Mouse (Mus musculus) B cell, adult 2 months (primary cell): ENCODE measurements at regions not wholly inside any gene's neighbourhood (a gene's known extent, or its start where the extent isn't known, plus 50 kb on each side); places are given as distances from the start of the nearest gene placed in this dataset.
"Not testable (repeated sequence)": the region's sequence is repeated elsewhere in the genome, so short reads cannot be mapped to it uniquely, and the experiment has no call there.

Experiments
- DNase-seq, 2 experiments: peaks; one replicate each; pipeline ENCODE4 v3.0.0; 2022

DNA sequence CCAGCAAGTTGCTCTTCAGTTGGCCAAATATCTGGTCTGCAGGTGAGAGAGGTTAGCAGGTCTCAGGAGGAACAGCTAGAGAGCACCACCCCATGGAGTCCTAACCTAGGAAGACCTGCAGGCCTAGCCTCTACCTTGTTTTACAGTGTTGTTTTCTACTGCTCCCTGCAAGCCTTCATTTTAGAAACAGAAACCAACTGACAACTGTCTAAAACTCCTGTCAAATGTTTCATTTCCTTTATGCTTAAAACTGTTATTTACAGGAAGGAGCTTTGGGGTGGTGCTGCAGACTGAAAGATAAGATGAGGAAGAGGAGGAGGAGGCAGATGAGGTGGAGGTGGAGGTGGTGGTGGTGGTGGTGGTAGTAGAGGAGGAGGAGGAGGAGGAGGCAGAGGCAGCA is 96.6 kb upstream of the Selenop start:
- DNase-seq = no peak

DNA sequence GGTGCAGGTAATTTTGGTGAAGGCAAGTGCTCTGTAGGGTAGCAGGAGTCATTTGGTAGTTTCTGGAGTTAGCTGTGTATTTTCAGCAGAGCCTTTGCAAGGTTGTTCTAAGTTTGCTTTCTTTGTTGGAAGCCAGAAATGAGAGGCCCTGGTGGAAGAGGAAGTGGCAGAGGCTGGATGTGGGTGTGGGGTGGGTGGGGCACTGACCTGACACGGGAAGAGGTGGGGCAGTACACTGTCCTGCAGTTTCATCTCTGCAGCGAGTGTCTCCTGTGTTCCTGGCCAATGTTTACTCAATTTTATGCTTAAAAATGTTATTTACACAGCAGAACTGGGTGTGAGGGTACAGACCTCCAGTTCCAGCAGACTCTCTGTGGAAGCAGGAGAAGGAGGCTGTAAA is 94.3 kb upstream of the Selenop start:
- DNase-seq = no peak

DNA sequence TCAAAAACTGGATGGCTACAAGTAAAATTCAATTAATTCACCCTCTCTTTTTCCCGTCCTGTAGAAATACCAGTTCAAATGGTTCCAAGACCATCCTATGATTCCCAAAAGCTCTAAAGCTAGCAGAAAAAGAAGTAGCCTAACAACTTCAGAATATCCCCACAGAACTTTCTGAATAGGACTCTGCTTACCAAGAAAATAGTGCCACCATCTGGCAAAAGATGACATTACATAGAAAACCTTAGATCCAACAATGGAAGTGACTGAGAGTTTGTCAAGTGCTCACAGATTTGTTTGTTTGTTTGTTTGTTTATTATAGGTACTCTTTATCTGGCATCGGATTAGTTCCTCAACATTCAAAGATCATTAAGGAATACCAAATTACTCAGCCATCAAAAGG is 93.5 kb upstream of the Selenop start:
- DNase-seq = no peak

DNA sequence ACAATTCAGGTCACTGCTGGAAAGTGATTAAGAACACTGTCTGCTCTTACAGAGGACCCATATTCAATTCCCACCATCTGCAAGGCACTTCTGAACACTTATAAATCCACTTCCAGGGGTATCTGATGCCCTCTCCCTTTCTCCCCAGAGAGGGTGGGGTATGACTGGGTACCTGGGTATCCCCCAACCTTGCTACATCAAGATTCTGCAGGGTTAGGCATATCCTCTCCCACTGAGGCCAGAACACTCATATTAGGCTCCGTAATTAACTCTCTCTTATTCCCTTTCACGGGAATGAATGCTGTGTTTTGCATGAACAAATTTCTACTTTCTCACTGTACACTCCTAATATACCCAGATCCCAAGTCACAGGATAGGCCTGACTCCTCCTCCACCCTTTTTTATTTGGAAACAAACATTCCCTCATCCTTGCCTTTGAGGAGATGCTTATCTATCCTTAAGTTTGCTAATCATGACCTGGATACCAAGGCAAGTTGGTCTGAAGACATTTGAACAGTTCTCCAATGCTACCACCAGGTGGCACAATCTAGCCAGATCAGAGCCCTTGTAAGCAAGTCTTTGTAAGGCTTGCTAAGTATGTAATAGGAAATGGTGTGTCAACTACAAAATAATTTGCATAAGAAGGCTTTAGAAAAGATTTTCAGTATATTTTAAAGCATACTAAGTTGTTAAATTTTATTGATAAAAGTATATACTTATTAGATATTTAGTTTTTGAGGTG is 66.3 kb upstream of the Selenop start:
- peak; percentile 50 to 58 for DNase-seq

DNA sequence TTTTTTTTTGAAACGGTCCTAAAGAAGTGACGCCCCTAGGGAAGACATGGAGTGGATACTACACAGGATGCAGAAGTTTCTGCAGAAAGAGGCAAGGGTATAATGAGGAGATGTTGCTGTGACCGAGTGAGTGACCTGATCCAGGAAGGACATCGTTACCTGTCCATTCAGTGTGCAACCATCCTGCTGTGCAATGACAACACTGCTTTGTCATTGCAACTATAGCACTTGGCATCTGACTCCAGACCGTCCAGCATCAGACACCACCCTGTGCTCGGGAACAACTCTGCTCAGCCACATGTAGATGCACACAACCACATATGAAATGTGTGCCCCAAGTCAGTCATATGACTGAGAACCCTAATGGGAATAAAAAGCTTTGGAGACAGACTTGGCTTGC is 62.8 kb upstream of the Selenop start:
- no peak for DNase-seq

DNA sequence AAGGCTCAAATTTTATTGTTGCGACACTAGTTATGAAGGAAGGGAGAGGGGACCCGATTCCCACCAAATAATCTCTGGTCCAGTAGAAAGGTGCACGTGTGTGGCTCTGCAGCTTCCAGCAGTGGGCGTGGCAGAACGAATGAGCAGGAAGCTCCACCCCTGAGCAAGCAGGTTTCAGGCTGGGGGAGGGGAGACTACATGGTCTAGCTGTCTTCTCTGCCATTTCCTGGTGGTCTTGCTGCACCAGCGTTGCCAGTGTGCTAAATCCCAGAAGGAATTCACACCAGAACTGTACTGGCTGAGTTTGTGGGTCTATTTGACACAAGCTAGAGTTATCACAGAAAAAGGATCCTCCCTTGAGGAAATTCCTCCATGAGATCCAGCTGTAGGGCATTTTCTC is 62.3 kb upstream of the Selenop start:
- DNase-seq = not testable (repeated sequence)

DNA sequence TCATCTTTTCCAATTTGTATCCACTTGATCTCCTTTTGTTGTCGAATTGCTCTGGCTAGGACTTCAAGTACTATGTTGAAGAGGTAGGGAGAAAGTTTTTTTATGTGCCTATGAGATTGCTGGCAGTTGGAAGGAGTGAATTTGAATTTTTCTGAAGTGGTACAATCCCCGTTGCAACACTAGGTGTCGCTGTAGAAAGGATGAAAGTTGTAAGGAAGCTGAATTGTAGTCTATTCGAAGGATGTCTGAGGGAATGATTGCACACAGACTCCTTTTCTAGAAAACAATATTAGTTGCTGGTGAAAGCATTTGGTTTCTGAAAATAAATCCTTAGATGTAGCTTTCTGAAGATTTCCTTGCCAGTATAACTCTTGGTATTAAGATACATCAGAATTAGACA is 54.6 kb upstream of the Selenop start:
- DNase-seq = peak; percentile 46 to 55

DNA sequence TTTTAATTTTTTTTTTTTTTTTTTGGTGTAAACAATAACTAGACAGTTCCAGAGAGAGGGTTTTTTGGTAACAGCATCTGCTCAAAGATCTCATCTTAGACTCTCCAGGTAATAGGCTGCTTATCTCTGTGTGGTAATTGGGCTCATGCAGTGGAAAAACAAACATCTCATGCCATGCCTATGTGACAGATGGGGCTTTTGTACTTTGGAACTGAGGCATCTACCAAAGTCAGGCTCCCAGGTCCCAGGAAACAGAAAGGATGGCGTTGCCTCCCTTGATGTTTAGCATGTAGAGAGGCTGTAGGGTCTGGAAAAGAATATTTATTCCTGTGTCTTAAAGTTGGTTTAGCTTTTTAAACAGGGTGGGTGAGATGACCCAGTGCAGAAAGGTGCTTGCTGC is 53.1 kb upstream of the Selenop start:
- DNase-seq = no peak
